Comparison of ENCODE assay signal across 9 mouse cellular contexts in genomic region chr9:14642251-14643021, GRCm38 (mm10). TPM values are rescaled to one million over a fixed set of nuclear protein-coding genes. Genes with fewer than 3 reads are reported as not detected.
A peak's percentile ranks its signal among the peaks of the same experiment; 100 is the strongest.
DNase-seq lines count a peak whose midpoint lies in the region; ATAC-seq and TF ChIP-seq lines count a peak whose summit lies in the region.
"Had no signal": no experiment of that assay in that cellular context is flagged by ENCODE, and none has a peak within 500 bp of the region (broad histone marks: within the 10 kb centered on the region; RNA-seq: fewer than 3 reads in every experiment).

No protein-coding gene starts in this region.

- H3K9ac ChIP-seq in forebrain, embryonic 14.5 days (ENCODE audit: low read length): no peak overlapping the region
- no peak overlapping the region for H3K9ac ChIP-seq in hindbrain, embryonic 16.5 days (ENCODE audit: low read depth, low read length)
- H3K9ac ChIP-seq: liver, embryonic 15.5 days had no signal

- no peaks in the 10 kb centered on the region for H3K9me3 ChIP-seq in forebrain, embryonic 14.5 days (replicated peaks; ENCODE audit: control insufficient read depth, low read length)
- no peaks in the 10 kb centered on the region for H3K9me3 ChIP-seq in hindbrain, embryonic 16.5 days (ENCODE audit: control insufficient read depth, low read length)
- H3K9me3 ChIP-seq: liver, embryonic 15.5 days had no signal

- H3K4me2 ChIP-seq in forebrain, embryonic 14.5 days (ENCODE audit: low read length): no peak overlapping the region
- H3K4me2 ChIP-seq in hindbrain, embryonic 16.5 days (ENCODE audit: low read length): no peak overlapping the region
- H3K4me2 ChIP-seq: liver, embryonic 15.5 days had no signal

- H3K36me3 ChIP-seq in forebrain, embryonic 14.5 days (ENCODE audit: control insufficient read depth, insufficient read depth, low read length): no peaks in the 10 kb centered on the region
- H3K36me3 ChIP-seq in hindbrain, embryonic 16.5 days (ENCODE audit: control insufficient read depth, insufficient read depth, low read length): no peaks in the 10 kb centered on the region
- H3K36me3 ChIP-seq in macrophage (ENCODE audit: inconsistent target): no peaks in the 10 kb centered on the region
- H3K36me3 ChIP-seq: liver, embryonic 15.5 days had no signal

- no peak overlapping the region for H3K4me3 ChIP-seq in layer of hippocampus, adult 2 months
- no peak overlapping the region for H3K4me3 ChIP-seq in forebrain, embryonic 14.5 days (ENCODE audit: low read depth, low read length)
- no peak overlapping the region for H3K4me3 ChIP-seq in hindbrain, embryonic 16.5 days (ENCODE audit: low read length)
- H3K4me3 ChIP-seq in macrophage (ENCODE audit: inconsistent target): no peak overlapping the region
- H3K4me3 ChIP-seq: liver, embryonic 15.5 days had no signal

- H3K79me2 ChIP-seq in macrophage (ENCODE audit: inconsistent target): no peaks in the 10 kb centered on the region

- ATAC-seq in forebrain, embryonic 14.5 days: peak; percentile 60; the same call in 1 of the 2 replicates
- peak; percentile 64 for ATAC-seq in hindbrain, embryonic 16.5 days

- peaks cover 3% of the 10 kb centered on the region; the same call in 1 of the 2 replicates for H3K4me1 ChIP-seq in forebrain, embryonic 14.5 days (ENCODE audit: control insufficient read depth, insufficient read depth, low read length)
- peaks cover 3% of the 10 kb centered on the region for H3K4me1 ChIP-seq in hindbrain, embryonic 16.5 days (ENCODE audit: control insufficient read depth, insufficient read depth, low read depth, low read length)
- H3K4me1 ChIP-seq: liver, embryonic 15.5 days had no signal

- no peaks in the 10 kb centered on the region for H3K27me3 ChIP-seq in forebrain, embryonic 14.5 days (replicated peaks; ENCODE audit: control insufficient read depth, insufficient read depth, low read length)
- no peaks in the 10 kb centered on the region for H3K27me3 ChIP-seq in hindbrain, embryonic 16.5 days (replicated peaks; ENCODE audit: control insufficient read depth, insufficient read depth, low read length)
- H3K27me3 ChIP-seq: liver, embryonic 15.5 days had no signal

- peak overlapping the region; percentile 36; the same call in 1 of the 2 replicates for H3K27ac ChIP-seq in layer of hippocampus, adult 2 months
- H3K27ac ChIP-seq in forebrain, embryonic 14.5 days (ENCODE audit: low read depth, low read length): no peak overlapping the region
- no peak overlapping the region; the same call in 1 of the 2 replicates for H3K27ac ChIP-seq in hindbrain, embryonic 16.5 days (ENCODE audit: low read depth, low read length)
- H3K27ac ChIP-seq in macrophage: 0 out of 2 replicates have a peak overlapping the region, but pooled peaks have one; percentile 29
- H3K27ac ChIP-seq: liver, embryonic 15.5 days had no signal

- WGBS in forebrain, embryonic 14.5 days: 27% methylated on average over 5 of the region's 5 CpGs
- WGBS in hindbrain, embryonic 16.5 days: 29% methylated on average over 5 of the region's 5 CpGs
- WGBS in macrophage (ENCODE audit: missing documents): 29% methylated on average over 3 of the region's 5 CpGs

- no peak for TF ChIP-seq CTCF in layer of hippocampus, adult 2 months (conservative IDR thresholded peaks at IDR 0.05)

- DNase-seq in layer of hippocampus, adult 2 months (ENCODE audit: low spot score in 2 of 2): no peak
- DNase-seq in layer of hippocampus, adult 8-10 months (ENCODE audit: low spot score in 2 of 2): no peak
- peak; percentile 37 for DNase-seq in forebrain, embryonic 14.5 days (ENCODE audit: low spot score)
- DNase-seq in layer of hippocampus, adult 11-12 months (ENCODE audit: low spot score): no peak
- no peak for DNase-seq in cerebellum, adult 11 months
- DNase-seq in cerebellum, adult 18-20 months: no peak

RNA-seq across cellular contexts. Expression of gene Amotl1, which starts 2.4 kb away (rescaled TPM):
- 10 to 100 TPM; 11.8 to 15.8 TPM for total RNA-seq in layer of hippocampus, adult 2 months (2021)
- total RNA-seq in layer of hippocampus, adult 8-10 months (2022): 10 to 100 TPM; 15.0 to 18.9 (median 17.4) TPM
- 9.9 and 10.9 TPM in 2 replicates for polyA plus RNA-seq in forebrain, embryonic 14.5 days (2014; fragmentation: Nextera tagmentation; extraction: Ambion mirVana)
- polyA plus RNA-seq in hindbrain, embryonic 16.5 days (2015; fragmentation: Nextera tagmentation; extraction: Ambion mirVana): 6.6 and 8.3 TPM in 2 replicates
- total RNA-seq in macrophage (2018; cell fraction: chromatin; rRNA removed): 10 to 100 TPM in 1 of 26 experiments, 1 to 10 TPM in 8, under 1 TPM in 17; 0.19 to 10.1 (median 0.74) TPM
- under 1 TPM; 0.03 to 0.48 (median 0.13) TPM for total RNA-seq in macrophage (2018; cell fraction: cytosol; rRNA removed)
- total RNA-seq in macrophage (2018; cell fraction: nucleus; rRNA removed): 1 to 10 TPM in 5 of 26 experiments, under 1 TPM in 21; 0.11 to 3.8 (median 0.31) TPM
- polyA plus RNA-seq in macrophage (2018): 0.06 to 0.30 TPM (median 0.08 TPM) in 3 replicates

Comparison
In these comparisons a context has a peak if more than half of its experiments do, and no peak if none do; other contexts are left out.
1. H3K27ac ChIP-seq: peak in layer of hippocampus, adult 2 months (single experiment) and macrophage (single experiment); none in forebrain, embryonic 14.5 days (single experiment) and hindbrain, embryonic 16.5 days (single experiment).